Mouse (Mus musculus): Measurements from ENCODE around the gene Dmrt3.

DNA sequence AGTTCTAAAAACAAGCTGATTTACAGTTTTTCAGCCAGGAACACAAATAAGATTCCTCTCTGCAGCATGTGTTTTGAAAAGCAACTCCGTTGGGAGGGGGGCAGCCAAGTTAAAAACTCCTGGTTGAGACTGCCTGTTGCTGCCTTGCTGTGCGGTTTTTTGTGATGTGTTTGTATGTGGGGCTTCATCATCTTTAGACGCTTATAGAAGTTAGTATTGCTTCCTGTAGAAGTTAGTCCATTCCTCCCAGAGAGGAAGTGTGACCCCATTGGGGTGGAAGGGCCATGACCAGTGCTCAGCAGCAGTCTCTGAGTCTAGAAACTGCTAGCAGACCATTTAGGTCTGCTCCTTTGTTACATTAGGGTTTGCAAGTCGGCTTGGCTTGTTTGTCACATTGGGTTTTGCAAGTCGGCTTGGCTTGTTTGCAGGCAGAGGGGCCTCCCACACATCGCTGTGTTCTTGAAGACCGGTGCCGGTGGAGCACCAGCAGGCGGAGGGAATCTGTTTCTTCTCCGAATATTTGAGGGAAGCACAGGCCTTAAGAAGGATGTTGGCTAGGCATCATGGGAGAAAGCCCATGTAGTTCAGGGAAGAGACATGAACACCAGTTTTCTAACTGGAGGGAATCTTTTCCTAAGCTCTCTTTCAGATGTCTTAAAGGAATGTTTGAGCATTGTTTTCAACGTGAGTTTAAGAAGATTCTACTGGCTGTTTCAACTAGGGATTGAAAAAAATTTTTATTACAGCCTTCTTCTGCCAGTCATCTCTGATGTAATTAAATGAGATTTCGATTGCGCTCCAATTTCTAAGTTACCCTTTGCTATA, 3.6 kb downstream of the Dmrt3 start:
- TF ChIP-seq CTCF (IDR thresholded peaks at IDR 0.05; ENCODE audit: control insufficient read depth, insufficient read depth, low read length) (no peak), POLR2A (IDR thresholded peaks at IDR 0.05; ENCODE audit: borderline replicate concordance, control insufficient read depth, low read depth, low read length) (no peak)

Measured in bone marrow, adult 2 months (tissue).